Mouse (Mus musculus): ENCODE results near the gene Sdhb. TPM values are rescaled to one million over a fixed set of nuclear protein-coding genes. Genes with fewer than 3 reads are reported as not detected.

Sdhb gene
- polyA plus RNA-seq, 1 experiment: 65.3 TPM

DNA sequence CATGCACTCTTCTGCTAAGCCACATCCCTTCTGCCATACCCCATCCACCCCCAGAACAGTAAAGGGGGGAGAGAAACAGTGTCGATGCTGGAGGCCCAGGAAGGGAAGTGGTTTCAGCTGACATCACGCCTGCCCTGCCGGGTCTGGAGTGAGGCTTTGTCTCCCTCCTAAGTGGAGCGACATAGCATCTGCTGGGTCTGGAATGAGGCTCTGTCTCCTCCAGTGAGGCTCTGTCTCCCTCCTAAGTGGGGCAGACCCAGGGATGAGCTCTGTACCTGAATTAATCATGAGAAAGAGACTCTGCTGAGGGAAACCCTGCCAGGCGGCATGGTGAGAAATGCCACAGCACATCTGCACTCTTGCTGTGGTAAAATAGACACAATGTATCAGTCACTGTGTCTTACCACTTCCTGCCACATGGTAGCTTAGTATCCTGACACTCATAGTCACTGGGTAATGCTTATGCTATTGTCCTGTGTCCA lies 16.0 kb upstream of the Sdhb start:
- peaks cover 7% of the 10 kb centered on the region for H3K4me1 ChIP-seq (ENCODE audit: control insufficient read depth, insufficient read depth, low read length)
- H3K4me3 ChIP-seq (replicated peaks; ENCODE audit: control insufficient read depth, low read depth, low read length): no peak overlapping the region
- 3% methylated on average over 5 of the region's 5 CpGs for WGBS
- peak overlapping the region; percentile 89 for H3K27ac ChIP-seq (ENCODE audit: control insufficient read depth, insufficient read depth, low read depth, low read length, poor library complexity)
- TF ChIP-seq POLR2A (IDR thresholded peaks at IDR 0.05; ENCODE audit: borderline replicate concordance, control insufficient read depth, low read depth, low read length) (no peak), CTCF (IDR thresholded peaks at IDR 0.05; ENCODE audit: control insufficient read depth, insufficient read depth, low read length) (no peak)

DNA sequence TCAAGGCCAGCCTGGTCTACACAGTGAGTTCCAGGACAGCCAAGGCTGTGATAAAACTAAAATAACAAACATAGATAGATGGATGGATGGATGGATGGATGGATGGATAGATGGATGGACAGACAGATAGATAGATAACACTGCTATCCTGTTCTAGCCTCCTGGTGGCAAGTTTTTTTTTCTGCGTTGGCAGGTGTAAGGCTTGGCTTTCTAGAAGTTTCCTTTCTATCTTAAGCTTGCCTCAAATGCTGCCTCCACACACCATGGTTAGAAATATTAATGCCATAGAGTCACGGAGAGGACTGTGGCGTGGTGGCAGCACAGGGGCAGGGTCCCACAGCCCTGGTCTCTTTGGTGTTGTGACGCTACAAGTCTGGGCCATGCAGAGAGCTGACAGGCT lies 15.4 kb upstream of the Sdhb start:
- WGBS: 60% methylated on average over 4 of the region's 4 CpGs
- no peak overlapping the region for H3K4me3 ChIP-seq (replicated peaks; ENCODE audit: control insufficient read depth, low read depth, low read length)
- peaks cover 7% of the 10 kb centered on the region for H3K4me1 ChIP-seq (ENCODE audit: control insufficient read depth, insufficient read depth, low read length)
- TF ChIP-seq CTCF (IDR thresholded peaks at IDR 0.05; ENCODE audit: control insufficient read depth, insufficient read depth, low read length): no peak
- no peak for TF ChIP-seq POLR2A (IDR thresholded peaks at IDR 0.05; ENCODE audit: borderline replicate concordance, control insufficient read depth, low read depth, low read length)
- peak overlapping the region; percentile 89 for H3K27ac ChIP-seq (ENCODE audit: control insufficient read depth, insufficient read depth, low read depth, low read length, poor library complexity)

DNA sequence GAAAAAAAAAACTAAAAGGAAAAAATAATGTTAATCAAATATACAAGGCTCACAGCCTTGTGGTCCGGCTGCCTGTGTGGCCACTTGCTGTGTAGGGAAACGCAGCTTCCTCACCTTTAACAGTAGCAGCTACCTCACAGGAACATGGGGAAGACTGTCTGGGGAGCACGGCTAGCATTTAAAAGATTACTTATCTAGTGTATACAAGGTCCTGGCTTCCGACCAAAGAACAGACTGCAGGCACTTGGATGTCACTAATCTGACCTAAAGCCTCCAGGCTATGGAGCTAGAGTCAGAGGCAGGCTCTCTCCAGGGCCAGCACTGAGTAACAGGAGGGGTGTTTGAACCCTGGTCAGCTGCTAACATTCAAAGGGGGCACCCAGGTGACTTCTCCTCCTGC lies 15.0 kb upstream of the Sdhb start:
- no peak for TF ChIP-seq POLR2A (IDR thresholded peaks at IDR 0.05; ENCODE audit: borderline replicate concordance, control insufficient read depth, low read depth, low read length)
- TF ChIP-seq CTCF (IDR thresholded peaks at IDR 0.05; ENCODE audit: control insufficient read depth, insufficient read depth, low read length): no peak
- Histone ChIP-seq H3K4me3 (replicated peaks; ENCODE audit: control insufficient read depth, low read depth, low read length) (no peak overlapping the region), H3K27ac (ENCODE audit: control insufficient read depth, insufficient read depth, low read depth, low read length, poor library complexity) (peak overlapping the region; percentile 14; the same call in 1 of the 2 replicates), H3K4me1 (ENCODE audit: control insufficient read depth, insufficient read depth, low read length) (peaks cover 7% of the 10 kb centered on the region)
- whole genome bisulfite sequencing: 51% methylated on average over 4 of the region's 4 CpGs

DNA sequence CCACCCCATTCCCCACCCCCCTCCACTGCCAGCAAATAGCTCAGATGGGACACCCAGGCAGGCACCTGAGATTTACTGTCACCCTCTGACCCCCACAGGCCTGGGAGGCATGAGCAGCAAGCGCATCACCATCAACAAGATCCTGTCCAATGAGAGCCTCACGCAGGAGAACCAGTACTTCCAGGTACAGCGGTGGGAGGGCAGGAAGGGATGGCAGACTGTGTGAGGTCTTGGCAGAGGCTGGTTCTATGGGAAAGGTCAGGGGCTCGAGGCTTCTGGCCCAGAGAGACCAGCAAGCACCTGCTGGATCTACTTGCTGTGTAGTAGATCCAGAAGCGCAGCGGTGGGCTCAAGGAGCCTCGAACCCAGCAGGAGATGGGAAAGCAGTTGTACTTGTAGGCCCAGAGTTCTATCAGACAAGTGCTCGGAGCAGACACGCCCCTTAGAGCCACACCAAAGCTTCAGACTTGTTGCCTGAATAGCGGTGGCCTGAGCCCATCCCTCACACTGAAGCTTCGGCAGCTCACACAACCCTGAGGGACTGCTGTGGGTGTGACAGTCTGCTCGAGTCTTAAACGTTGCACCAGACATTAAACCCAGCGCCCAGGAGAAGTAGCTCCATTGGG lies 14.3 kb upstream of the Sdhb start:
- WGBS: 84% methylated on average over 14 of the region's 14 CpGs
- peaks cover 9% of the 10 kb centered on the region for H3K4me1 ChIP-seq (ENCODE audit: control insufficient read depth, insufficient read depth, low read length)
- H3K4me3 ChIP-seq (replicated peaks; ENCODE audit: control insufficient read depth, low read depth, low read length): no peak overlapping the region
- TF ChIP-seq POLR2A (IDR thresholded peaks at IDR 0.05; ENCODE audit: borderline replicate concordance, control insufficient read depth, low read depth, low read length) (no peak), CTCF (IDR thresholded peaks at IDR 0.05; ENCODE audit: control insufficient read depth, insufficient read depth, low read length) (no peak)
- peak overlapping the region; percentile 21 for H3K27ac ChIP-seq (ENCODE audit: control insufficient read depth, insufficient read depth, low read depth, low read length, poor library complexity)

DNA sequence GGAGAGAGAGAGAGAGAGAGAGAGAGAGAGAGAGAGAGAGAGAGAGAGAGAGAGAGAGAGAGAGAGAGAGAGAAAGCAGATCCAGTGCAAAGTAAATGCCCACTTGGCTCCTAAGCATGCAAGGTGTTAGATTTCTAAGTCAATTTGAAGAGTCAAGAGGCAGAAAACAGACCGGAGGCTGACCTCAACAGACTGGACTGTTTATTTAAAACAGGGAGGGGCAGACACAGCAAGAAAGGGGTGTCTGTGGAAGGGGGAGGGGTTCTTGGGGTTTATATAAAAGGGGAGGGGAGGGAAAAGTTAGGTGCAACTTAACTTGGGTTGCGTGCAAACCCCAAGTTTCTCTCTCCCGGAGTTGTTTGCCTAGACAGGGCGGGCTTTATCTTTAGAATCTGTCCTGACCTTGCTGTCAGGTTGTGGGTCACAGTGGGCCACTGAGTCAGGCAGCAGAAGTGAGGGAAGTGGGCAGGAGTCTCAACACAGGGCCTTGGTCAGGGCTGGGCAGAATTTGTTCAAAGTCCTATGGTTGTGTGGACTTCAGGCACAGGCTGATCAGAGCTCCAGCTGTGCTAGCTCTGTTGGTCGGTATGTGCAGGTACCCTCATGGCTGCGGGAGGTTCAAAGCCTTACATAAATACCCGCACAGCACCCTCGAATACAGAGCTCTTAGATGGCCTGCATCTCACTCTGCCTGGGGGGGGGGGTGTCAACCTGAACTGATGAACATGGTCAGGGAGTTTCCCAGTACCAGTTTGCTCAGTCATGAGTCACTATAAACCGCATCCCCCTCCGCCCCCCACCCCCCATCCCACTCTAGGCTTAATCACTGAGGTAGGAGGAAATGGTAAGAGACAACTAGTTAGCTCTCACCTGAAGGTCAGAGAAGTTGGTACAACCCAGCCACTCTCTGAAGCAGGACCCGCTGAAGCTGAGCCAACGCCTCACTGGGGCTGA lies 13.2 kb upstream of the Sdhb start:
- 73% methylated on average over 12 of the region's 12 CpGs for WGBS
- Histone ChIP-seq H3K4me1 (ENCODE audit: control insufficient read depth, insufficient read depth, low read length) (peaks cover 13% of the 10 kb centered on the region), H3K4me3 (replicated peaks; ENCODE audit: control insufficient read depth, low read depth, low read length) (no peak overlapping the region), H3K27ac (ENCODE audit: control insufficient read depth, insufficient read depth, low read depth, low read length, poor library complexity) (peak overlapping the region; percentile 33)
- TF ChIP-seq CTCF (IDR thresholded peaks at IDR 0.05; ENCODE audit: control insufficient read depth, insufficient read depth, low read length): no peak
- TF ChIP-seq POLR2A (IDR thresholded peaks at IDR 0.05; ENCODE audit: borderline replicate concordance, control insufficient read depth, low read depth, low read length): no peak

DNA sequence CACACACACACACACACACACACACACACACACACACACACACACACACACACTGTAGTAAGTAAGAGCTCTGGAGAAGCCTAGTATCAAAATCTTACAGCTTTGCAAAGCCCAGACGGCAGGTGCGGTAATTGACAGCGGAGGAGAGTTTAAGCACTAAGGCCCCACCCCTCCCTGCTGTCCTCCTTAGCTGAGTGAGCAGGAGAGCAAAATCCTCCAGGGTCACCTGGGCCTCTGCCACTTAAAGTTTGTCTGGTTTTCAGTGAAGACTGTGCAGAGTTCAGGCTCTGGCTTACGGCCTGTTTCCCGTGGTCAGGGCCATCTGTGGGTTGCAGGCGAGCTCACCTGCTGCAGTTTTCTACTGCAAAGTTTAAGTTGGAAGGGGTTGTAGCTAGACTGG lies 12.5 kb upstream of the Sdhb start:
- TF ChIP-seq CTCF (IDR thresholded peaks at IDR 0.05; ENCODE audit: control insufficient read depth, insufficient read depth, low read length) (no peak), POLR2A (IDR thresholded peaks at IDR 0.05; ENCODE audit: borderline replicate concordance, control insufficient read depth, low read depth, low read length) (no peak)
- WGBS: 53% methylated on average over 6 of the region's 6 CpGs
- Histone ChIP-seq H3K4me1 (ENCODE audit: control insufficient read depth, insufficient read depth, low read length) (peaks cover 15% of the 10 kb centered on the region), H3K27ac (ENCODE audit: control insufficient read depth, insufficient read depth, low read depth, low read length, poor library complexity) (peak overlapping the region; percentile 33), H3K4me3 (replicated peaks; ENCODE audit: control insufficient read depth, low read depth, low read length) (no peak overlapping the region)

DNA sequence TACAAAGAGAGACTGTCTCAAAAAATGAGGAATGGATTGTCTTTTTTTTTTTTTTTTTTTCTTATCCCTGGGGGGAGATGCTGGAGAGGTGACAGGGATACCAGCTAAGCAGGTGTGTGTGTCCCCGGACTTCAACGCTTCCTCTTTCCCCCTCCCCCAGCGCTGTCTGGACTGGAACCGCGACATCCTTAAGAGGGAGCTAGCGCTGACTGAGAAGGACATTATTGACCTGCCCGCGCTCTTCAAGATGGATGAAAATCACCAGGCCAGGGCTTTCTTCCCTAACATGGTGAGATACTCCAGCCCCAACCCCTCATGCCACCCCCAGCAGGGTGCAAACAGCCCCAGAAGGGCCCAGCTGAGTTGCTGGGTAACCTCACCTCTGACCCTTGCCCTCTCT lies 12.0 kb upstream of the Sdhb start:
- H3K27ac ChIP-seq (ENCODE audit: control insufficient read depth, insufficient read depth, low read depth, low read length, poor library complexity): peak overlapping the region; percentile 26; the same call in 1 of the 2 replicates
- 60% methylated on average over 8 of the region's 8 CpGs for WGBS
- TF ChIP-seq POLR2A (IDR thresholded peaks at IDR 0.05; ENCODE audit: borderline replicate concordance, control insufficient read depth, low read depth, low read length) (no peak), CTCF (IDR thresholded peaks at IDR 0.05; ENCODE audit: control insufficient read depth, insufficient read depth, low read length) (no peak)
- H3K4me1 ChIP-seq (ENCODE audit: control insufficient read depth, insufficient read depth, low read length): peaks cover 15% of the 10 kb centered on the region
- no peak overlapping the region for H3K4me3 ChIP-seq (replicated peaks; ENCODE audit: control insufficient read depth, low read depth, low read length)

DNA sequence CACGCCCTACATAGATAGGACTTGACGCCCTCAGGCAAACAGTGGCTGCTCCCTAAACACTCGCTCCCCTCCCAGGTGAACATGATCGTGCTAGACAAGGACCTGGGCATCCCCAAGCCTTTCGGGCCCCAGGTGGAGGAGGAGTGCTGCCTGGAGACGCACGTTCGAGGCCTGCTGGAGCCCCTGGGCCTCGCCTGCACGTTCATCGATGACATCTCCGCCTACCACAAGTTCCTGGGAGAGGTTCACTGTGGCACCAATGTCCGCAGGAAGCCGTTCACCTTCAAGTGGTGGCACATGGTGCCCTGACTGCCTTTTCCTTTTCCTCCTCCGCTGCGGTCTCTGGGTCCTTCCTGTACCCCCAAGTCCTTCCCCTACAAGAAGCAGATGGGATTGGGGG lies 11.4 kb upstream of the Sdhb start:
- H3K4me1 ChIP-seq (ENCODE audit: control insufficient read depth, insufficient read depth, low read length): peaks cover 15% of the 10 kb centered on the region
- H3K4me3 ChIP-seq (replicated peaks; ENCODE audit: control insufficient read depth, low read depth, low read length): no peak overlapping the region
- no peak overlapping the region for H3K27ac ChIP-seq (ENCODE audit: control insufficient read depth, insufficient read depth, low read depth, low read length, poor library complexity)
- 77% methylated on average over 16 of the region's 16 CpGs for WGBS
- TF ChIP-seq CTCF (IDR thresholded peaks at IDR 0.05; ENCODE audit: control insufficient read depth, insufficient read depth, low read length) (no peak), POLR2A (IDR thresholded peaks at IDR 0.05; ENCODE audit: borderline replicate concordance, control insufficient read depth, low read depth, low read length) (no peak)
